Mouse (Mus musculus): ENCODE data around the gene Gm7247. TPM values are rescaled to one million over a fixed set of nuclear protein-coding genes. Genes with fewer than 3 reads are reported as not detected.
"Not testable (repeated sequence)": the region's sequence is repeated elsewhere in the genome, so short reads cannot be mapped to it uniquely, and the experiment has no call there.

Gene Gm7247
- total RNA-seq (2021), result not detected
- long read RNA-seq, experiment 1, result 0 reads
- long read RNA-seq, experiment 2, result 0 reads

- DNase-seq, result no peak
- intact Hi-C loops (cut with DNase I), result no loop called here
These were observed at the start of gene Gm7247 for GRCm38 (mm10) chr14:51361456-51361855. Gene Gm7247 (plus strand): TSS chr14:51361756.

- DNase-seq, result no peak
- intact Hi-C loops (cut with DNase I), result no loop called here
These were observed 37.6 kb upstream of the Gm7247 start for GRCm38 (mm10) chr14:51324001-51324400.

GRCm38 (mm10) chr14:51346027-51346426, 15.5 kb upstream of the Gm7247 start:
- no peak for DNase-seq
- intact Hi-C loops (cut with DNase I), result loop anchor here (2.0 to 5.0 kb wide), 3 partner anchors 79 to 241 kb away; no protein-coding TSS in a partner anchor

- peak in 1 of 2 experiments; percentile 3 for DNase-seq
- intact Hi-C loops (cut with DNase I), result no loop called here
These were observed 3.2 kb upstream of the Gm7247 start for GRCm38 (mm10) chr14:51358111-51358982.

- DNase-seq, result no peak
- intact Hi-C loops (cut with DNase I), result no loop called here
These were observed 21.2 kb downstream of the Gm7247 start for GRCm38 (mm10) chr14:51382805-51383204.

GRCm38 (mm10) chr14:51384351-51384750, 22.8 kb downstream of the Gm7247 start:
- intact Hi-C loops (cut with DNase I), result no loop called here
- no peak for DNase-seq

GRCm38 (mm10) chr14:51385741-51386140, 24.2 kb downstream of the Gm7247 start:
- intact Hi-C loops (cut with DNase I), result no loop called here
- no peak for DNase-seq

- DNase-seq, result no peak
- intact Hi-C loops (cut with DNase I), result no loop called here
These were observed 26.2 kb downstream of the Gm7247 start for GRCm38 (mm10) chr14:51387768-51388167.

GRCm38 (mm10) chr14:51388222-51388621, 26.7 kb downstream of the Gm7247 start:
- no peak for DNase-seq
- intact Hi-C loops (cut with DNase I), result no loop called here

- intact Hi-C loops (cut with DNase I), result no loop called here
- no peak for DNase-seq
These were observed 49.0 kb downstream of the Gm7247 start, which contains the start of gene Vmn2r88 for GRCm38 (mm10) chr14:51410520-51410919. Gene Vmn2r88 (plus strand): TSS chr14:51410820.

GRCm38 (mm10) chr14:51423885-51424284, 62.3 kb downstream of the Gm7247 start:
- no peak for DNase-seq
- intact Hi-C loops (cut with DNase I), result no loop called here

GRCm38 (mm10) chr14:51430138-51430537, 68.6 kb downstream of the Gm7247 start:
- DNase-seq; intact Hi-C loops (cut with DNase I): not testable (repeated sequence)

- intact Hi-C loops (cut with DNase I), result no loop called here
- no peak for DNase-seq
These were observed 73.0 kb downstream of the Gm7247 start for GRCm38 (mm10) chr14:51434546-51434945.

GRCm38 (mm10) chr14:51435020-51435419, 73.5 kb downstream of the Gm7247 start:
- no peak for DNase-seq
- intact Hi-C loops (cut with DNase I), result no loop called here

GRCm38 (mm10) chr14:51438955-51439354, 77.4 kb downstream of the Gm7247 start:
- no peak for DNase-seq
- intact Hi-C loops (cut with DNase I), result no loop called here

- intact Hi-C loops (cut with DNase I); DNase-seq: not testable (repeated sequence)
These were observed 90.0 kb downstream of the Gm7247 start, which contains the start of gene Vmn2r89 for GRCm38 (mm10) chr14:51451557-51451956. Gene Vmn2r89 (plus strand): TSS chr14:51451857.

GRCm38 (mm10) chr14:51480278-51480677, 118.7 kb downstream of the Gm7247 start:
- DNase-seq, result not testable (repeated sequence)

GRCm38 (mm10) chr14:51481332-51482015, 119.9 kb downstream of the Gm7247 start:
- DNase-seq; intact Hi-C loops (cut with DNase I): not testable (repeated sequence)

More at GRCm38 (mm10) chr14:51480278-51480677, 118.7 kb downstream of the Gm7247 start:
- intact Hi-C loops (cut with DNase I), result not testable (repeated sequence)

GRCm38 (mm10) chr14:51482051-51482715, 120.6 kb downstream of the Gm7247 start:
- intact Hi-C loops (cut with DNase I), result no loop called here

GRCm38 (mm10) chr14:51482971-51483381, 121.4 kb downstream of the Gm7247 start:
- DNase-seq; intact Hi-C loops (cut with DNase I): not testable (repeated sequence)

More at GRCm38 (mm10) chr14:51482051-51482715, 120.6 kb downstream of the Gm7247 start:
- DNase-seq, result no peak
